Mouse (Mus musculus) limb, embryonic 12.5 days (tissue): ENCODE data around the gene Cacna1i. TPM values are rescaled to one million over a fixed set of nuclear protein-coding genes. Genes with fewer than 3 reads are reported as not detected.

Experiments
- ATAC-seq: fragments of 200-750 bp; cut with Nextera tagmentation; 2 replicates; pipeline ENCODE4 v1.8.0; 2017; ENCODE audit warnings: low read depth, moderate TSS enrichment; ENCODE audit not compliant: insufficient number of reproducible peaks, insufficient read depth, low FRiP score, low TSS enrichment
- H3K27ac ChIP-seq: fragments of 300-500 bp; sonication (generic); 2 replicates; pipeline ENCODE4 v1.5.1; 2016; ENCODE audit warnings: mild to moderate bottlenecking, moderate library complexity
- H3K27me3 ChIP-seq: fragments of 300-500 bp; sonication (generic); 2 replicates; pipeline ENCODE4 v1.6.1; 2016; ENCODE audit warnings: mild to moderate bottlenecking, moderate library complexity
- H3K36me3 ChIP-seq: fragments of 300-500 bp; sonication (generic); 2 replicates; pipeline ENCODE4 v1.6.1; 2016; ENCODE audit warnings: mild to moderate bottlenecking, moderate library complexity
- H3K4me1 ChIP-seq: fragments of 300-500 bp; sonication (generic); replicated peaks from 2 replicates; pipeline ENCODE4 v1.6.1; 2016
- H3K4me2 ChIP-seq: fragments of 300-500 bp; sonication (generic); 2 replicates; pipeline ENCODE4 v1.6.1; 2016; ENCODE audit warnings: mild to moderate bottlenecking, moderate library complexity
- H3K4me3 ChIP-seq: fragments of 300-500 bp; sonication (generic); replicated peaks from 2 replicates; pipeline ENCODE4 v1.5.1; 2016; ENCODE audit warnings: mild to moderate bottlenecking
- H3K9ac ChIP-seq: fragments of 300-500 bp; sonication (generic); replicated peaks from 2 replicates; pipeline ENCODE4 v1.6.1; 2016; ENCODE audit warnings: mild to moderate bottlenecking, moderate library complexity
- H3K9me3 ChIP-seq: fragments of 300-500 bp; sonication (generic); 2 replicates; pipeline ENCODE4 v1.6.1; 2016; ENCODE audit warnings: mild to moderate bottlenecking, moderate library complexity
- WGBS: fragments of 180-500 bp; shearing (Covaris S2); methylation state at CpG from one replicate; pipeline ENCODE4 v1.1.7; 2016; 5-methylcytosine and 5-hydroxymethylcytosine counted together
- polyA plus RNA-seq: library from polyadenylated mRNA; unstranded; fragments of >200 nt; fragmentation: Nextera tagmentation; extraction: Ambion mirVana; gene quantifications from 2 replicates; pipeline ENCODE4 v1.2.1, GENCODE M21; 2016

Cacna1i gene
- polyA plus RNA-seq, 1 experiment from 2014 or later: not detected

DNA sequence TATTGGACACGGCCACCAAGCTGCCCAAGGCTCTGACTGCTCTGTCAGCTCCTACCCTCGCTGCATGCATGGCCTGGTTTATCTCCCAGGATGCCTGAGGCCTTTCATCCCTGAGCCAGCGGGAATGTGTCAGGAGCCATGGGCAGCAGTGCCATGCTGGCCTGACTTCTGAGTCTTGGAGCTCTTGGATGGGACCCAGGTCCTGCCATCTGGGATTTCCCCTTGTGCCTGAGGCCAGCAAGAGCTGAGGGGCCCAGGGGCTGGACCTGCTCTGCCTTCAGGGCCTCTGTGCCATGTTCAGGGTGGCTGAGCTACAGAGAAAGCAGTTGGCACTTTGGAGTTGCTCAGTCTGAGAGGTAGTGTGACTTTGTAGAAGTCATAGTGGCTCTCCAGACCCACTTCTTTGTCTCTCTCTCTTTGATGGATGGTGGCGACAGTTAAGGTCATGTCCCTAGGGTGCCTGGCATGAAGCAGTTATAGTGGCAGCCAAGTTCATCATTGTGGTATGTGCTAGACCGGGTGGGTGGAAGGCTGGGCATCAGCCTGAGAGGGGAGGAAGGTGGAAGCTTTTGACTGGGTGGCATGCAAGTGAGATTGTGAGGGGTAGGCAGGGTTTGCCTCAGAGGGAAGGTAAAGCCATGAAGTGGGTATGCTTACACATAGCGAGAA lies 30.1 kb downstream of the Cacna1i start:
- H3K9ac ChIP-seq: no peak overlapping the region
- H3K9me3 ChIP-seq: no peaks in the 10 kb centered on the region
- no peaks in the 10 kb centered on the region for H3K27me3 ChIP-seq
- H3K4me3 ChIP-seq: no peak overlapping the region
- no peak overlapping the region for H3K27ac ChIP-seq
- ATAC-seq: no peak
- H3K4me1 ChIP-seq: peaks cover 22% of the 10 kb centered on the region
- 86% methylated on average over 6 of the region's 6 CpGs for WGBS
- H3K36me3 ChIP-seq: no peaks in the 10 kb centered on the region
- no peak overlapping the region for H3K4me2 ChIP-seq

DNA sequence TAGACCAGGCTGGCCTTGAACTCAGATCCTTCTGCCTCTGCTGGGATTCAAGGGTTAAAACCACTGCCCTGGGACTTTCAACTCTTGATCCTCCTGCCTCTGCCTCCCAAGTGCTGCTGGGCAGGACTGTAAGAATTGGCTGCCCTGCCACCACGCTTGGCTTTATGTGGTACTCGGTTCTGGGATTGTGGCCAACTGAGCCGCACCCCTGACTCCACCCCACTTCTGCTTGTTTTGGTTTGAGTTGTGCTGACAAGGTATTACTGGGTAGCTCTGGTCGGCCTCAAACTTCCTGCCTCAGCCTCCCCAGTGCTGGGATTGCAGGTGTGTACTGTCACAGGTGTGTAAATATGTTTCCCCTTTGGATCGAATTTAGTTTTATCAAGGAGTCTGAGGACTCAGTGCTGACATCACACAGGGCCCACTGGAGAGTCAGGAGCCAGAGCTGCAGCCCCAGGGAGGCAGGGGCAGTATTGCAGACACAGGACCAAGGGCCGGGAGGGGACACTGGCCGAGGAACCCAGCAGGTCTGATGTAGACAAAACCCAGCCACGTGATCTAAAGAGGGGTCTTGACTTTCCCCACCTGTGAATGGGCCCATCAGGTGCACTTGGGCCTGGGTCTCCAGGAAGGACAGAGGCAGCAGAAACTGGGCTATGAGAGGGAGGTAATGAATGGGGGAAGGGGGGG lies 30.9 kb downstream of the Cacna1i start:
- no peak for ATAC-seq
- Histone ChIP-seq H3K36me3 (no peaks in the 10 kb centered on the region), H3K9ac (no peak overlapping the region), H3K4me2 (no peak overlapping the region), H3K9me3 (no peaks in the 10 kb centered on the region), H3K27ac (peak overlapping the region; percentile 41; the same call in 1 of the 2 replicates), H3K4me3 (no peak overlapping the region), H3K4me1 (peaks cover 22% of the 10 kb centered on the region), H3K27me3 (no peaks in the 10 kb centered on the region)
- 54% methylated on average over 8 of the region's 8 CpGs for WGBS

- Histone ChIP-seq H3K9ac (no peak overlapping the region), H3K27ac (no peak overlapping the region; the same call in 1 of the 2 replicates), H3K36me3 (no peaks in the 10 kb centered on the region), H3K9me3 (no peaks in the 10 kb centered on the region), H3K4me2 (no peak overlapping the region), H3K4me3 (no peak overlapping the region), H3K27me3 (no peaks in the 10 kb centered on the region), H3K4me1 (peaks cover 22% of the 10 kb centered on the region)
- ATAC-seq: no peak
- 3% methylated on average over 11 of the region's 11 CpGs for WGBS
Observed at GRCm38 (mm10) chr15:80318543-80319255, 31.7 kb downstream of the Cacna1i start.

DNA sequence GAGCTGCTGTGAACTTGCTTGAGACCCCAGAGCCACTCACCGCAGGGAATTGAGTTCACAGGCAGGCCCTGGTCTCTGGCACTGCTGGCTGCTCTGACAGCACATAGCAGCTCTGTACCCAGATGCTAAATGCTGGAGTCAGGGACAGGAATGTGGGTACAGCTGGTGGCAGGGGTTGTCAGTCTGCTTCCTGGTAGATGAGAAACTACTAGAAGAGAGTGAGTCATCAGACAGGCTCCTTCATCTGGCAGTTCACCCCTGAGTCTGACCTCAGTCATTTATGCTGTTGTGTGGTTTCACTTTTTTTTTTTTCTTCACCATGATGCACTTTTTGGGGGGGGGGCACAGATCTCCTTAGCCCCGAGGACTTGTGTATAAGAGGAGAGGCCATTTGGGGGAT lies 32.3 kb downstream of the Cacna1i start:
- Histone ChIP-seq H3K9me3 (no peaks in the 10 kb centered on the region), H3K27me3 (no peaks in the 10 kb centered on the region), H3K4me3 (no peak overlapping the region), H3K27ac (no peak overlapping the region), H3K4me1 (peaks cover 22% of the 10 kb centered on the region), H3K9ac (no peak overlapping the region), H3K4me2 (no peak overlapping the region), H3K36me3 (no peaks in the 10 kb centered on the region)
- 41% methylated on average over 2 of the region's 2 CpGs for WGBS
- ATAC-seq: no peak

GRCm38 (mm10) chr15:80319921-80320320 lies 32.9 kb downstream of the Cacna1i start:
- Histone ChIP-seq H3K4me2 (no peak overlapping the region), H3K9ac (no peak overlapping the region), H3K36me3 (no peaks in the 10 kb centered on the region), H3K9me3 (no peaks in the 10 kb centered on the region), H3K27me3 (no peaks in the 10 kb centered on the region), H3K27ac (no peak overlapping the region), H3K4me3 (no peak overlapping the region), H3K4me1 (peaks cover 19% of the 10 kb centered on the region)
- ATAC-seq: no peak
- WGBS: 83% methylated on average over 6 of the region's 6 CpGs

- no peaks in the 10 kb centered on the region; the same call in 1 of the 2 replicates for H3K27me3 ChIP-seq
- H3K4me3 ChIP-seq: no peak overlapping the region
- no peak overlapping the region for H3K27ac ChIP-seq
- no peaks in the 10 kb centered on the region for H3K4me1 ChIP-seq
- H3K9me3 ChIP-seq: no peaks in the 10 kb centered on the region
- WGBS: 80% methylated on average over 2 of the region's 2 CpGs
- no peak overlapping the region for H3K4me2 ChIP-seq
- no peaks in the 10 kb centered on the region for H3K36me3 ChIP-seq
- no peak overlapping the region for H3K9ac ChIP-seq
- ATAC-seq: no peak
Observed at GRCm38 (mm10) chr15:80325207-80325606, 38.2 kb downstream of the Cacna1i start.

DNA sequence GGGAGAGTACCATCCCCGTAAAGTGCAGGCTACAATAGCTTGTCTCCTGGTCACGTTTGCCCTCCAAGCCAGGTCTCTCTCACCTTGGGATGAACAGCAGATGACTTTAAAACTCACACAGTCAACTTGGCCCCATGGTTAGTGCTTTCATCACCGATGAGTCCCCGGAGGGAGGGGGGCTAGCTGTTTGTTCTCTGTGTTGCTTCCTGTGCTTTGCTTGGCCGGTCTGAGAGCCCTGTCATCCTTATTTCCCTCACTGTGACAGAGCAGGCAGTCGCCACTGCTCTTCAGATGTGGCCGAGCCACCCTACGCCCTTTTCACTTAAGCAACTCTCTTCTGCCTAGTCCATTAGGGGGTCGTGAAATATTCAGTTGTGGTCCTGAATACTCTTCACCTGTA lies 38.7 kb downstream of the Cacna1i start:
- H3K4me1 ChIP-seq: no peaks in the 10 kb centered on the region
- H3K27ac ChIP-seq: no peak overlapping the region
- H3K36me3 ChIP-seq: no peaks in the 10 kb centered on the region
- H3K4me2 ChIP-seq: no peak overlapping the region
- no peaks in the 10 kb centered on the region for H3K9me3 ChIP-seq
- no peaks in the 10 kb centered on the region; the same call in 1 of the 2 replicates for H3K27me3 ChIP-seq
- H3K4me3 ChIP-seq: no peak overlapping the region
- ATAC-seq: no peak
- 77% methylated on average over 9 of the region's 9 CpGs for WGBS
- no peak overlapping the region for H3K9ac ChIP-seq

- Histone ChIP-seq H3K9ac (no peak overlapping the region), H3K4me3 (no peak overlapping the region), H3K36me3 (no peaks in the 10 kb centered on the region), H3K27me3 (no peaks in the 10 kb centered on the region; the same call in 1 of the 2 replicates), H3K9me3 (no peaks in the 10 kb centered on the region), H3K4me1 (no peaks in the 10 kb centered on the region), H3K4me2 (no peak overlapping the region), H3K27ac (no peak overlapping the region)
- ATAC-seq: no peak
- WGBS: 95% methylated on average over 4 of the region's 4 CpGs
Observed at GRCm38 (mm10) chr15:80326947-80327346, 39.9 kb downstream of the Cacna1i start.

DNA sequence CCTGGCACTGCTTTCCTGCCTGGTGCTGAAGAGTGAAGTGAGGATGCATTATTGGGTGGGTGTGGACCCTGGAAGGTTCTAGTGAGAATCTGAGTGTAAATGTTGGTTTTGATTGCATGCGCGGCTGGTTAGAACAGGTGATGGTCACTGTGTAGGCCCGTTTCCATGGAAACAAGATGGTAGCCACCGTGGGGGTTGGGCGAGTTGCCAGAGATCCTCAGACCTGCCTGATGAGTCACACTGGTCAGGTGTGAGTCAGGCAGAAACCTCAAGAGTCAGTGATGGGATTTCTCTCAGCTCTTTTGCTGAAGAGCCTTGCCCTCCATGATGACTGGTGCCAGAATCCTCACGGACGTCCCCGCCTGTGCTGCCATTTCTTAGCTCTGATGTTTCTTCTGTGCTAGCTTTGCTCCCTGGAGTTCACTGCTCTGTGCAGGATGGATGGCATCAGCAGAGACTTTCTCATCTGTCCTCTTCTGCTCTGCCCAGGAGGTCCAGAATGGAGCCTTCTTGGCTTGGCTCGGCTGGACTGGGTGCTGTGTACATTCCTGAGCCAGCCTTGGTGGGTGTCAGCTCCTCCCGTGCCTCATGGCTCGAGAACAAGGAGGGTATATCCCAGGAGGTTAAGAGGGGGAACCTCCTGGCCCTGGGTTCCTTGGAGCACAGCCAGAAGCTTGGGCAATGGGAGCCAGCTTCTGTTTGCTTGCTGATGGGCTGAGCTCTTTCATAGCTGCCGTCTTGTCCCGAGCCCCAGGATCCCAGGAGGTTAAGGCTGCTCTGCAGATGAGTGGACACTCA lies 40.9 kb downstream of the Cacna1i start:
- 88% methylated on average over 13 of the region's 13 CpGs for WGBS
- Histone ChIP-seq H3K27ac (no peak overlapping the region), H3K4me3 (no peak overlapping the region), H3K4me1 (no peaks in the 10 kb centered on the region), H3K9me3 (no peaks in the 10 kb centered on the region), H3K36me3 (no peaks in the 10 kb centered on the region), H3K27me3 (no peaks in the 10 kb centered on the region; the same call in 1 of the 2 replicates), H3K4me2 (no peak overlapping the region), H3K9ac (no peak overlapping the region)
- ATAC-seq: no peak

- 46% methylated on average over 3 of the region's 3 CpGs for WGBS
- ATAC-seq: no peak
- no peaks in the 10 kb centered on the region for H3K36me3 ChIP-seq
- H3K9ac ChIP-seq: no peak overlapping the region
- H3K4me2 ChIP-seq: no peak overlapping the region
- no peak overlapping the region for H3K27ac ChIP-seq
- H3K4me3 ChIP-seq: no peak overlapping the region
- H3K4me1 ChIP-seq: no peaks in the 10 kb centered on the region
- no peaks in the 10 kb centered on the region; the same call in 1 of the 2 replicates for H3K27me3 ChIP-seq
- H3K9me3 ChIP-seq: no peaks in the 10 kb centered on the region
Observed at GRCm38 (mm10) chr15:80330276-80330675, 43.2 kb downstream of the Cacna1i start.

DNA sequence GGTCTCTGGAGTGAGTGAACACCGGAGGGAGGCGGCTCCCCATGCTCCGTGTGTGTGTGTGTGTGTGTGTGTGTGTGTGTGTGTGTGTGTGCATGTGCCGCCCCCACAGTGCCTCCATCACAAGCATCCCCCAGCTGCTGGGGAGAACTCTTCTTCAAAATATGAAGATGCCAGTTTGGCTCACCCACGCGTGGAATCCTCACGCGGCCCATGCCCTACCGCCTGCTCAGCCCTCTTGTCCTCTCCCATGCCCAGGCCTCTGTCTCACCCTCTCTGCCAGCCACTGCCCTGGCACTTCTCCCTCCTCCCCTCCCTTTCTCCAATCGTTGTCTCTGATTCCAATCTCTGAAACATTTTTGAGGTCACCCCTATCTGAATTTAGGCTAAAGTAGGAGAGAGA lies 47.7 kb downstream of the Cacna1i start:
- 89% methylated on average over 9 of the region's 10 CpGs for WGBS
- no peak for ATAC-seq
- Histone ChIP-seq H3K9me3 (no peaks in the 10 kb centered on the region), H3K27ac (no peak overlapping the region), H3K4me2 (no peak overlapping the region), H3K4me3 (no peak overlapping the region), H3K9ac (no peak overlapping the region), H3K27me3 (no peaks in the 10 kb centered on the region; the same call in 1 of the 2 replicates), H3K36me3 (no peaks in the 10 kb centered on the region), H3K4me1 (no peaks in the 10 kb centered on the region)
